Mouse (Mus musculus) lung, adult 2 months (tissue): ENCODE results near the gene Aff2. TPM values are rescaled to one million over a fixed set of nuclear protein-coding genes. Genes with fewer than 3 reads are reported as not detected.

Source experiments
- DNase-seq: peaks from one replicate; pipeline ENCODE4 v3.0.0; 2022
- H3K4me1 ChIP-seq: fragments of 200-500 bp; 2 replicates; pipeline ENCODE4 v1.6.1; 2011; ENCODE audit warnings: low read length; ENCODE audit not compliant: control insufficient read depth, insufficient read depth
- H3K4me3 ChIP-seq: fragments of 200-500 bp; replicated peaks from 2 replicates; pipeline ENCODE3; 2011; ENCODE audit warnings: low read depth, mild to moderate bottlenecking, control low read depth, low read length; ENCODE audit errors: extremely low read depth
- CTCF ChIP-seq: fragments of 200-500 bp; IDR thresholded peaks from 2 replicates; pipeline ENCODE4 v1.5.1; 2011; ENCODE audit warnings: mild to moderate bottlenecking, low read length, control low read depth; ENCODE audit not compliant: insufficient read depth
- POLR2A ChIP-seq: fragments of 200-500 bp; IDR thresholded peaks from 2 replicates; pipeline ENCODE4 v1.6.1; 2011; ENCODE audit warnings: low read depth, mild to moderate bottlenecking, control low read depth, low read length, borderline replicate concordance; ENCODE audit errors: extremely low read depth
- WGBS: fragments of 180-500 bp; shearing (Covaris S2); methylation state at CpG from one replicate; pipeline ENCODE4 v1.1.7; 2018; 5-methylcytosine and 5-hydroxymethylcytosine counted together
- polyA plus RNA-seq: library from polyadenylated mRNA; depleted of rRNA; stranded (reverse); fragments of >200 nt; gene quantifications from 2 replicates; pipeline ENCODE4 v1.2.3, GENCODE M21; 2012

The Aff2 gene
- polyA plus RNA-seq, 1 experiment: 0.79 TPM

DNA sequence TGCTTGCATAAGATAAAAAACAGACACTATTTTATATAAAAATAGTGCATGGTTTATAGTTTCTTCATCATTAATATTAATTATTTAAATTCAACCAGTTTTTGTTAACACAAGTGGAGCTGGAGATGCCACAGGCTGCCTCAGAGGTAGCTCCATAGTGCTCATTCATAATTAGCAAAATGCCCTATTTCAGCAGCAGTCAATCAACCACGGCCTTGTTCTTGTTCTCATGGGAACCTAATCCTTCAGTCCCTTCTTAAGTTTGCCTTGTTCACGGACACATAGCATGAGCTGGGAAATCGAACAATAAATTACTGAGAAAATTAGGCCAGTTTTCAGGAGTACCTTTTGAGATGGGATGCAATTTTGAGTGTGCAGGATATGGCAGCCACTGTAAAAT, 378.9 kb downstream of the Aff2 start:
- DNase-seq: no peak

DNA sequence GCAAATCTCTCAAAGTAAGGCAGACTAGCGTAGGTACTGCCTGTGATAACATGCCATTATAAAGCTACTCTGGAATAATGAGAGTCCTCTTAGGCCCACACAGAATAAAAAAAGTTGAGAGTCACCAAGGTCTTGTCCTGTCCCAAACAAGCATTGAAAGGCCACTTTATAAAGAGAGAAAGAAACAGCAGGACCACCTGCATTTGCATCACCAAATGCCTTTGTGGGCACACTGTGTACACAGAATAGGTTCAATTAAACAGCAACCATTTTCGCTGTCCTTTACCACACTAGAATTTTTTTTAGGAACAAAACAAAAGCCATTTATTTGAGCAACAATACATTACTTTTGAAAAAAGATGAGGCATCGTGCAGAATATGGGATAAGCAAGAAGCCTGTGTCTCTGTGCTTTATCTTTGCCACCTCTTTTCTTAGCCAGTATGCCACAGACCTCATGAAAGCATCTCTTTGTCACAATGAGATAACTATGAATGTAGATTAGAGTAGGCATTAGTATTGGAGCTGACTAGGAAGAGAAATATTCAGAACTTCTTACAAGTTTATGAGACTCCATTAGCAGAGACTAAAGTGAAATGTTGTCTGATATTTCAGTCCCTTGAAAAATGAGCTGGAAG, 385.0 kb downstream of the Aff2 start:
- TF ChIP-seq CTCF (no peak), POLR2A (no peak)
- WGBS: 63% methylated on average over 3 of the region's 3 CpGs
- DNase-seq: no peak
- H3K4me3 ChIP-seq: no peak overlapping the region
- no peaks in the 10 kb centered on the region for H3K4me1 ChIP-seq

More for the DNA sequence above, 378.9 kb downstream of the Aff2 start:
- TF ChIP-seq POLR2A (no peak), CTCF (no peak)
- Histone ChIP-seq H3K4me3 (no peak overlapping the region), H3K4me1 (no peaks in the 10 kb centered on the region)
- 63% methylated on average over 3 of the region's 3 CpGs for WGBS

DNA sequence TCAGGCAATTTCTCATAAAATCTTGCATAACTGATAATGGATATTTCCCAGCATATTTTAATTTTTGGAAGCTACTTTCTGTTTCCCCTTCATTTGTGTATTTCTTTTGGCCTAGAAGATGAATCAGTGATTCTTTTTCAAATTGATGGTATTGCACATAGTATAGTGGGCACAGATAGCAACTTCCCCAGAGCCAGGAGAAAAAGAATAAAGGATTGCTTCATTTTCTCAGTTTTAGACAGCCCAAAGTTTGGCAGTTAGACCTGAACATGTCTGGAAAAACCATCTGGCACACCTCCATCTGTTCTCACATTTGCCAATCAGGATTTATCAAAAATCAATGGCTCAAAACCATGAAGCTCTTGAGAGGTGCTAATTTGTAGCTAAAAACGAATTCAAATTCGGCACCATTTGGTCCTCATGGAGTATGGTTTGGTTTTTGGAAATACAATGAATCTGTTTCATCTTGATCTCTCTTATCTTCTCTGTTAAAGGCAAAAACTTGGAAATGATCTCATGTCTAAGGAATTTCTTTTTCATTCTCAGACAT, 441.9 kb downstream of the Aff2 start:
- H3K4me1 ChIP-seq: no peaks in the 10 kb centered on the region
- WGBS: 65% methylated on average over 2 of the region's 2 CpGs
- H3K4me3 ChIP-seq: no peak overlapping the region
- no peak for DNase-seq
- TF ChIP-seq POLR2A: no peak
- TF ChIP-seq CTCF: no peak

DNA sequence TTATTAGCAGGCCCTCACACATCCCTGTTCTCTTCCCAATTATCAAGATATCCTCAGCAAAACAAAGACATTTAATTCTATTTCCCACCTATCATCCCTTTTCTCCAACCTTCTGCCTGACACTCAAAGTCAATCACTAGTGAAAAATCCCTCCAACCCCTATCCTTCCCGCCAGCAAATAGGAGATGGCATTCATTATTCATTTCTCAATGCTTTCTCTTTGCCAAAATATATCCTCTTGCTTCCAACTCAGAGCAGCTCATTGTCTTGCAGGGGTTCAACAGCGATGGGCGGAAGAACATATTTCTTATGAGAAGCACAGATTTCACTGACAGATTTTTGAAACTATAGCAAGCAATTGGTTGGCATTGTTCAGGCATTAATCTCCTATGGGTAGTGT, 442.4 kb downstream of the Aff2 start:
- WGBS: 78% methylated on average over 3 of the region's 3 CpGs
- H3K4me3 ChIP-seq: no peak overlapping the region
- H3K4me1 ChIP-seq: no peaks in the 10 kb centered on the region
- no peak for DNase-seq
- TF ChIP-seq CTCF (no peak), POLR2A (no peak)

DNA sequence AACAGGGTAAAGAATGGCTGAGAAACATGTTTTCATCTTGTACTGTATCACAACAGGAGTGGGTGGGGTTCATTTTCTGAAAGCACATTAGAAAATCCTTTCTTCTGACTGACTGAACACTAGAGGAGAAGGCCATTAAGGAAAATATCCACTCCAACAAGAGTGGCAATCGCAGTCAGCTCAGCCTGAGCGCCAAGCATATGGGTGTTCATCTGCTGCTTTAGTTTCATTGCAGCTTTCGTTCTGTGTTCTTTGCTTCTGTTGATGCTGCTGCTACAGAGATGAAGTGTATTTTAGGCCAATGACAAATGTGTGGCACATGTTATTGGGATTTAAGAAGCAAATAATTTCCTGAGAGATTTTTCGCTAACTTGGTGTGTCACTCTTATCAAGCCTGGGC, 451.7 kb downstream of the Aff2 start:
- H3K4me3 ChIP-seq: no peak overlapping the region
- no peak for DNase-seq
- 90% methylated on average over 4 of the region's 4 CpGs for WGBS
- no peaks in the 10 kb centered on the region for H3K4me1 ChIP-seq
- TF ChIP-seq CTCF: no peak
- TF ChIP-seq POLR2A: no peak

DNA sequence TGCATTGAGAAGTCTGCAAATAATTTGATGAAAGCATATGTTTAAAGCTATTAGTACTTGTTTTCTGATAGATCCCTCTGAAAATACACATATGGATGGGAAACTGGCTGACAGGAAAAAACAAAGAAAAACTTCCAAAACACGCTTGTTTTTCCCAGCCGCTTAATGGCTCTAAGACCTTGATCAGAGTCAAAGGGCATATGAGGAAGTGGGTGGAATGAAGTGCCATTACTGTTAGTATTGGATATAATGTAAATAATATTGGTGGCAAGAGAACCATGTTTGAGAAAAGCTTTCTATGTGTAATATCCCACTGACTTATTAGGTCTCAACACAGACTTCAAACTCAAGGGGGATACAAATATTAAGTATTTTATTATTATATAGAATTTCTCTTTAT, 455.0 kb downstream of the Aff2 start:
- WGBS: 74% methylated on average over 2 of the region's 2 CpGs
- no peak for DNase-seq
- Histone ChIP-seq H3K4me3 (no peak overlapping the region), H3K4me1 (no peaks in the 10 kb centered on the region)
- TF ChIP-seq CTCF: no peak
- TF ChIP-seq POLR2A: no peak

DNA sequence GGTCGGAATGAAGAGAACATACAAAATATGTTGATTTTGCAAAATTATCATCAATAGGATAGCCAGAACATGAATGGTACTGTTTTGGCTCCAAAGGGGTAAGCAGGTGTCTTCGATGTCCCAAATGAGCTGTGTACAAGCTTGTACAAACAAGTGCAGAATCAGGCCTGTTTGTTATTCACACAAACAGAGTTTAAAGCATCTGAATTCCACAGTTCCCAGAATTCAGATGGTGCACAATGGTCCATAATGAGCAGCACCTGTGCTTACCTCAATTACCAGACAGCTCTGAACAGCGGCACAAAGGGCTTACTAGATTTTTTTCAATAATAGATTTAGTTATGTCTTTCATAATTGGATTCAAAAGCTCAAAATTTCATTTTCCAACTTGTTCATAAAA, 457.6 kb downstream of the Aff2 start:
- WGBS: 86% methylated on average over 3 of the region's 3 CpGs
- Histone ChIP-seq H3K4me3 (no peak overlapping the region), H3K4me1 (no peaks in the 10 kb centered on the region)
- no peak for DNase-seq
- TF ChIP-seq POLR2A (no peak), CTCF (no peak)

DNA sequence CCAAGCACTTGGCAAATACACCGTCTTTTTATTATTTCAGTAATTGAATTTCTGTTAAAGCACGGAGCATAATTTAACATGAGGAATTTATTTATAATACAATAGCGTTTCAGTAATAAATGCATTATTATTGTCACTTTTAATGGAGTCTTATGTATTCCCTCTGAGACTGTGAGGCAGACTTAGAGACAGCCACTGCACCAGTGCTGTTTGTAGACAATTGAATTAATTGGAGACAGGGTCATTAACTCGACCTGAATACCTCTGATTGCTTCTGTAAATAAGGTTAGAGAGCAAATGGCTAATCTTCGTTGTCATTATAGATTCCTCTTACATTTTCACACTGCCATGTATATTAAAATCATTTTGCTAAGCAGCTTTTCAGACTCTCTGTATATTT, 458.1 kb downstream of the Aff2 start:
- DNase-seq: no peak
- TF ChIP-seq CTCF (no peak), POLR2A (no peak)
- Histone ChIP-seq H3K4me1 (no peaks in the 10 kb centered on the region), H3K4me3 (no peak overlapping the region)
- WGBS: 61% methylated on average over 5 of the region's 5 CpGs

DNA sequence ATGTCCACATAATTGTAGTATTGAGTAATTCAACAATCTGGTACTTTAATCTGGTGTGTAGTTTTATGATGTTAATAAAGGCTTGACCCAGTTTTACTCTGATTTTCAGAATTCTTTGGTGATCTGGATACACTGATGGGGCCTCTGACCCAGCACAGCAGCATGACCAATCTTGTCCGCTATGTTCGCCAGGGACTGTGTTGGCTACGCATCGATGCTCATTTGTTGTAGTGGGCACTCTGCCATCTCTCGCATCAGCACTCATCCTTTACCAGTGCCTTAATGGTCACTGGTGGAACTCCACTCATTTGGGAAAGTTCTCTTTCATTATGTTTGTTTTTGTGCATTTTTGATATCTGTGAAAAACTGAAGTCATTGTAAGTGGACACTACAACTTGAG, 507.5 kb downstream of the Aff2 start:
- Histone ChIP-seq H3K4me1 (no peaks in the 10 kb centered on the region), H3K4me3 (no peak overlapping the region)
- 91% methylated on average over 5 of the region's 5 CpGs for WGBS
- no peak for DNase-seq
- TF ChIP-seq POLR2A: no peak
- no peak for TF ChIP-seq CTCF

DNA sequence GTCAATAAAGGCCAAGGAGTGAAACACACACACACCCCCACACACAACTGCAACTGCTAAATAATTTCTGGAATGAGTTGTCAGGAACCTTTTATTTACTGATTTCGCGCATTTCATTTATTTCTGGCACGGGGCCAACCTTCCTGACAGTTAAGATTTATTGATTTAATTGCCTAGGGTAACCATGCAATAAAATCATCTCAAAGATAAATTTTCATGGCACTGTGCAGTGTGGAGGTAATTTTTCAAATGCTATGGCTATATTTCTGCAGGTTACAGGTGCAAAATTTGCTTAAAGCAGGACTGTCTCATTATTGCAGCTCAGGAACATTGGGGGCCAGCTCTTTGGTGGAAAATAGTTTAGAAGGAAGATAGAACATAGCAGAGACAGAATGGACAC, 531.6 kb downstream of the Aff2 start:
- H3K4me1 ChIP-seq: no peaks in the 10 kb centered on the region
- no peak overlapping the region for H3K4me3 ChIP-seq
- DNase-seq: no peak
- 46% methylated on average over 3 of the region's 3 CpGs for WGBS
- TF ChIP-seq POLR2A: no peak
- TF ChIP-seq CTCF: no peak
